Mouse (Mus musculus): ENCODE results near the gene Fmnl3. TPM values are rescaled to one million over a fixed set of nuclear protein-coding genes. Genes with fewer than 3 reads are reported as not detected.

The Fmnl3 gene
- polyA plus RNA-seq, 1 experiment, result 26.8 TPM

GRCm38 (mm10) chr15:99326407-99326806 lies 43.9 kb downstream of the Fmnl3 start:
- Histone ChIP-seq H3K27me3 (replicated peaks; ENCODE audit: control insufficient read depth, insufficient read depth, low read length) (no peaks in the 10 kb centered on the region), H3K36me3 (ENCODE audit: control insufficient read depth, insufficient read depth, low read length) (no peaks in the 10 kb centered on the region), H3K4me1 (ENCODE audit: control insufficient read depth, insufficient read depth, low read length) (peaks cover 14% of the 10 kb centered on the region), H3K4me3 (ENCODE audit: insufficient read depth, low read depth, low read length) (no peak overlapping the region), H3K27ac (ENCODE audit: insufficient read depth, low read depth, low read length) (peak overlapping the region; percentile 74)
- WGBS, result 51% methylated on average over 2 of the region's 2 CpGs
- DNase-seq, result peak; percentile 77
- no peak for TF ChIP-seq CTCF (conservative IDR thresholded peaks at IDR 0.05; ENCODE audit: insufficient read depth, insufficient read length, low read depth, low read length)
- TF ChIP-seq POLR2A (IDR thresholded peaks at IDR 0.05; ENCODE audit: low read depth, low read length), result no peak

GRCm38 (mm10) chr15:99325598-99325997 lies 44.7 kb downstream of the Fmnl3 start:
- H3K27me3 ChIP-seq (replicated peaks; ENCODE audit: control insufficient read depth, insufficient read depth, low read length), result no peaks in the 10 kb centered on the region
- TF ChIP-seq POLR2A (IDR thresholded peaks at IDR 0.05; ENCODE audit: low read depth, low read length) (no peak), CTCF (conservative IDR thresholded peaks at IDR 0.05; ENCODE audit: insufficient read depth, insufficient read length, low read depth, low read length) (no peak)
- H3K27ac ChIP-seq (ENCODE audit: insufficient read depth, low read depth, low read length), result peak overlapping the region; percentile 66
- H3K4me3 ChIP-seq (ENCODE audit: insufficient read depth, low read depth, low read length), result no peak overlapping the region
- DNase-seq, result peak; percentile 49
- peaks cover 11% of the 10 kb centered on the region; the same call in 1 of the 2 replicates for H3K4me1 ChIP-seq (ENCODE audit: control insufficient read depth, insufficient read depth, low read length)
- no peaks in the 10 kb centered on the region for H3K36me3 ChIP-seq (ENCODE audit: control insufficient read depth, insufficient read depth, low read length)
- 63% methylated on average over 6 of the region's 6 CpGs for WGBS

GRCm38 (mm10) chr15:99324151-99324550 lies 46.1 kb downstream of the Fmnl3 start:
- WGBS, result 56% methylated on average over 9 of the region's 9 CpGs
- Histone ChIP-seq H3K4me3 (ENCODE audit: insufficient read depth, low read depth, low read length) (no peak overlapping the region), H3K27ac (ENCODE audit: insufficient read depth, low read depth, low read length) (peak overlapping the region; percentile 6; the same call in 1 of the 2 replicates), H3K36me3 (ENCODE audit: control insufficient read depth, insufficient read depth, low read length) (no peaks in the 10 kb centered on the region), H3K4me1 (ENCODE audit: control insufficient read depth, insufficient read depth, low read length) (peaks cover 6% of the 10 kb centered on the region; the same call in 1 of the 2 replicates), H3K27me3 (replicated peaks; ENCODE audit: control insufficient read depth, insufficient read depth, low read length) (no peaks in the 10 kb centered on the region)
- TF ChIP-seq POLR2A (IDR thresholded peaks at IDR 0.05; ENCODE audit: low read depth, low read length) (no peak), CTCF (conservative IDR thresholded peaks at IDR 0.05; ENCODE audit: insufficient read depth, insufficient read length, low read depth, low read length) (no peak)
- DNase-seq, result peak; percentile 39

GRCm38 (mm10) chr15:99320978-99321377 lies 49.3 kb downstream of the Fmnl3 start:
- 60% methylated on average over 9 of the region's 9 CpGs for WGBS
- no peaks in the 10 kb centered on the region for H3K27me3 ChIP-seq (replicated peaks; ENCODE audit: control insufficient read depth, insufficient read depth, low read length)
- no peak overlapping the region for H3K4me3 ChIP-seq (ENCODE audit: insufficient read depth, low read depth, low read length)
- H3K27ac ChIP-seq (ENCODE audit: insufficient read depth, low read depth, low read length), result peak overlapping the region; percentile 41
- 0 out of 2 replicates have a peak, but pooled peaks cover 6% of the 10 kb centered on the region for H3K4me1 ChIP-seq (ENCODE audit: control insufficient read depth, insufficient read depth, low read length)
- no peak for DNase-seq
- TF ChIP-seq CTCF (conservative IDR thresholded peaks at IDR 0.05; ENCODE audit: insufficient read depth, insufficient read length, low read depth, low read length) (no peak), POLR2A (IDR thresholded peaks at IDR 0.05; ENCODE audit: low read depth, low read length) (no peak)
- no peaks in the 10 kb centered on the region for H3K36me3 ChIP-seq (ENCODE audit: control insufficient read depth, insufficient read depth, low read length)

GRCm38 (mm10) chr15:99320168-99320674 lies 50.1 kb downstream of the Fmnl3 start:
- TF ChIP-seq CTCF (conservative IDR thresholded peaks at IDR 0.05; ENCODE audit: insufficient read depth, insufficient read length, low read depth, low read length) (no peak), POLR2A (IDR thresholded peaks at IDR 0.05; ENCODE audit: low read depth, low read length) (no peak)
- H3K27me3 ChIP-seq (replicated peaks; ENCODE audit: control insufficient read depth, insufficient read depth, low read length), result no peaks in the 10 kb centered on the region
- no peaks in the 10 kb centered on the region for H3K36me3 ChIP-seq (ENCODE audit: control insufficient read depth, insufficient read depth, low read length)
- no peak for DNase-seq
- no peak overlapping the region for H3K4me3 ChIP-seq (ENCODE audit: insufficient read depth, low read depth, low read length)
- WGBS, result 64% methylated on average over 10 of the region's 10 CpGs
- H3K4me1 ChIP-seq (ENCODE audit: control insufficient read depth, insufficient read depth, low read length), result 0 out of 2 replicates have a peak, but pooled peaks cover 5% of the 10 kb centered on the region
- H3K27ac ChIP-seq (ENCODE audit: insufficient read depth, low read depth, low read length), result peak overlapping the region; percentile 82

- 45% methylated on average over 3 of the region's 3 CpGs for WGBS
Measured at GRCm38 (mm10) chr15:99319411-99319871, 50.8 kb downstream of the Fmnl3 start.

GRCm38 (mm10) chr15:99318861-99319410 lies 51.3 kb downstream of the Fmnl3 start:
- no peak for TF ChIP-seq POLR2A (IDR thresholded peaks at IDR 0.05; ENCODE audit: low read depth, low read length)
- TF ChIP-seq CTCF (conservative IDR thresholded peaks at IDR 0.05; ENCODE audit: insufficient read depth, insufficient read length, low read depth, low read length), result no peak
- no peak for DNase-seq
- H3K4me1 ChIP-seq (ENCODE audit: control insufficient read depth, insufficient read depth, low read length), result no peaks in the 10 kb centered on the region
- H3K27me3 ChIP-seq (replicated peaks; ENCODE audit: control insufficient read depth, insufficient read depth, low read length), result no peaks in the 10 kb centered on the region
- H3K4me3 ChIP-seq (ENCODE audit: insufficient read depth, low read depth, low read length), result no peak overlapping the region
- WGBS, result 64% methylated on average over 14 of the region's 14 CpGs
- H3K36me3 ChIP-seq (ENCODE audit: control insufficient read depth, insufficient read depth, low read length), result no peaks in the 10 kb centered on the region
- peak overlapping the region; percentile 82 for H3K27ac ChIP-seq (ENCODE audit: insufficient read depth, low read depth, low read length)

More at GRCm38 (mm10) chr15:99319411-99319871, 50.8 kb downstream of the Fmnl3 start:
- TF ChIP-seq CTCF (conservative IDR thresholded peaks at IDR 0.05; ENCODE audit: insufficient read depth, insufficient read length, low read depth, low read length), result no peak
- TF ChIP-seq POLR2A (IDR thresholded peaks at IDR 0.05; ENCODE audit: low read depth, low read length), result no peak
- H3K36me3 ChIP-seq (ENCODE audit: control insufficient read depth, insufficient read depth, low read length), result no peaks in the 10 kb centered on the region
- peak overlapping the region; percentile 82 for H3K27ac ChIP-seq (ENCODE audit: insufficient read depth, low read depth, low read length)
- no peaks in the 10 kb centered on the region for H3K4me1 ChIP-seq (ENCODE audit: control insufficient read depth, insufficient read depth, low read length)
- H3K27me3 ChIP-seq (replicated peaks; ENCODE audit: control insufficient read depth, insufficient read depth, low read length), result no peaks in the 10 kb centered on the region
- H3K4me3 ChIP-seq (ENCODE audit: insufficient read depth, low read depth, low read length), result no peak overlapping the region
- DNase-seq, result peak; percentile 67
